Mouse (Mus musculus): Measurements from ENCODE around the gene Ifit2.
"Not testable (repeated sequence)": the region's sequence is repeated elsewhere in the genome, so short reads cannot be mapped to it uniquely, and the experiment has no call there.

The Ifit2 gene

DNA sequence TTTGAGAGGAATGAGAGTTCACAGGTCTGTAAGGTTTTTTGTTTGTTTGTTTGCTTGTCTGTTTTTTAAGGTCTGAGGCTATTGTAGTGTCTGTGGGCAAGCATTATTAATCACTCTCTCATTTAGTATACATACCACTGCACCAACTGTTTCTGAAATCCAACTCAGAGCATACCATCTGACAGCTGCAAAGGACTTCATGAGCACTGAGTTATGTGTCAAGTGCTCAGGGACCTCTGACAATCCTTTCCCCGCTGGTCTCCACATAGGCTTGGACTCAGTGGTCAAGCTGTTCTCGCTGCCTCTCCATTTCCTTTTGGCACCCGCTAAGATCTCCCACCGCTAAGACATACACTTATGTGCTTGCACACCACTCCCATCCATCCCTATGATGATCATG lies 4.3 kb upstream of the Ifit2 start:
- no peak for DNase-seq (ENCODE audit: extremely low read depth, low read depth, low spot score)

DNA sequence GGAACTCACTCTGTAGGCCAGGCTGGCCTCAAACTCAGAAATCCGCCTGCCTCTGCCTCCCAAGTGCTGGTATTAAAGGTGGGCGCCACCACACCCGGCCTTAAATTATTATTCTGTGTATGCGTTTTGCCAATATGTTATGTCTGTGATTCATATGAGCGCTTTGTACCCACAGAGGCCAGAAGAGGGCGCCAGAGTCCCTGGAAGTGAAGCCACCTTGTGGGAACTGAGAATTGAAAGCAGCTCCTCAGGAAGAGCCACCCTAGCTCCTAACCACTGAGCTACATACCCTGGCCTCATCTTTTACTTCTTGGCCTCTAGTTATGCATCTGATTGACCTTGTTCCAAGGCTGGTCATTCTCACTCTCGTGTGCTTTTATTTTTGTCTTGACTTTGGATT lies 2.5 kb upstream of the Ifit2 start:
- no peak for DNase-seq (ENCODE audit: extremely low read depth, low read depth, low spot score)

DNA sequence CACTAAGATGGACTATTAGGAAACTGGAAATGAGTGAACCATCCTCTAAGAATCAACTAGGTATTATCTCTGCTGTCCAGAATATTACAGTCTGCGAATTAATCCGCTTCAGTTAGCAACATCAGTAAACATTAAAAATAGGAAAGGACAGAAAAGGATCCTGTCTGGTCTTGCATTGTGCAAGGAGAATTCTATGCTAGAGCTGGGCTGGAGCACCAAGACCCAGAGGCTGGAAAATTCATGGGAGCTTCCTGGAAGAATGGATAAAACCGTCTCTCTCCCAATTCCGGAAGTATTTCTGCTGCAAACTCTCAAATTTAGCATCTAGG lies 325 bp upstream of the Ifit2 start:
- no peak for DNase-seq (ENCODE audit: extremely low read depth, low read depth, low spot score)

DNA sequence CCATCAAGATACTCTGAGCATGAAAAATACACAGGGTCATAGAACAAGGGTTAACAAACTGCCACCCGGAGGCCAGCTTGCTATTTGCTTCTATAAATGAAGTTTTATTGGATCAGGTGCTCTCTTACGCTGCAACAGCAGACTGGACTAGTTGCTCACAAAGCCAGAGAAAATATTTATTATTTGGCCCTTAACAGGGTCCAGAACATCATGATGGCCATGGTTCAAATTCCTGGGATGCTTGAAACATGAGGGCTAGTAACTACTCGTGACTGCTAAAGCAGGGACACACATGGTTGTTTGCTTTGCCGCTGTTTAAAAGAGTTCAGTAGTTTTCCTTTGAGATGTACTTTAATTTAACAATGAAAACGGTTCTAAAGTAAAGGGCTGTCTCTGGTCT lies 1.5 kb downstream of the Ifit2 start:
- DNase-seq (ENCODE audit: extremely low read depth, low read depth, low spot score) = no peak

DNA sequence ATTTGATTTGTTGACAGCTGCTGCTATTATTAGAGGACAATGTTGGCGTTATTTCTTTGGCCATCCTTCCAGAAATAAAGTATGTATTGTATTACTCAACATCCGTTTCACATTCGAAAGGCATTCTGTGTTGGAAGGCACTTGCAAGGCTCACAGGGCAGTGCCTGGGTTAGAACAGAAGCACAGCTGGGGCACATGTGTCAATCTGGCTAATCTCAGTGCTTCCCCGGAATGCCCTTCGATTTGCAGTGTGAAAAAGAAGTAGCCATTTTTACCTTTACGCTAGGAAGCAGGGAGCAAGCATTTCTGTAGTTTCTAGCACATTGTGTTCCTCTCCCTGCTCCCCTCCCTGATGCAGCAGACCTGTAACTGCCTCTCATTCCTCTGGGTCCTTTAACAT lies 2.5 kb downstream of the Ifit2 start:
- DNase-seq (ENCODE audit: extremely low read depth, low read depth, low spot score) = no peak

DNA sequence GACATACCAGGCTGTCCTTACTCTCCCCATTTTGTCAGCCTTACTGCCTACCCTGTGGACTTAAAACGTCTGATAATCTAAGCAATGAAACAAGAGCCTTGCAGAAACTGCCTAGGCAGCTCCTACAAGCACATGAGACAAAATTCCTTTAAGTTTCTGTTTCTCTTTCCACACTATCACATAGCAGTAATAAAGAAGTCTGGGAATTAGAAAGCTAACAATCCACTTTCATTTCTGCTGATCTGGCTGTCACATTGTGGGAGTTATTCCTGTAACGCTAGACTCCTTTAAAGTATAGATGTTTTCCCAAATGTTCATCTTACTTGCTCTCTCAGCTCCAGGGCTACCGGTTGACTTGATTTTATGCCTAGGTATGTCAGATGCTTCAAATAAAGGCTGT lies 3.0 kb downstream of the Ifit2 start:
- DNase-seq (ENCODE audit: extremely low read depth, low read depth, low spot score) = no peak

DNA sequence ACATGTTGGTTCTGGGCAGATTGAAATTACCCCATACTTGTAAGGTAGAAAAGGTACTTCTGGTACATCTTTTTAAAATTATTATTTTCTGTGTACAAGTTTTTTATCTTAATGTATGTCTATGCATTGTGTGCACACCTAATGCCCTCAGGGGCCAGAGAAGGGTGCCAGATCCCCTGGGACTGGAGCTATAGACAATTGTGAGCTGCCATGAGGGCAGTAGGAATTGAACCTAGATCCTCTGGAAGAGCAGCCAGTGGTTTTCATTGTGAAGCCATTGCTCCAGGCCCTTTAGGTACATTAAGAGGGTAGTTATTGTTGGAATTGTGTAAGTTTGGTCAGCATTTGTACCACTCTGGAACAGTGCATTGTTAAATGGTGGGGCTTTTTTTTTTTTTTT lies 3.6 kb downstream of the Ifit2 start:
- no peak for DNase-seq (ENCODE audit: extremely low read depth, low read depth, low spot score)

DNA sequence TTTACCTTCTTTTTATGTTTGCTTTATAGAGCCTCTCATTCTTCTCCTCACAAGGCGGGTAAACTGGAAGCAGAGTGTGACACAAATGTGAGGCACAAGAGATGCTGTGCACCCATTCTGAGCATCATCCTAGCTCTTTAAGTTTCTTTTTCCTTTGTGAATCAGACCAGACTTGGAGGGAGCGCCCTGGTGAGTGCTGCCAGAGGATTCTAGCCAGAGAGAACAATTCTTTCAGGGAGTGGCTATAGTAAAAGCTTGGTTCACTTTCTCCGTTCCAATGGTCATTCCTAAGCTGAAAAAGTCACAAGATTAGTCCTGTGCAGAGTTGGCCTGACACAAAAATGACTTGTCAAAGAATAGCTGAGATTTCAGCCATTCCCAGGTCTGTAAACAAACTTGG lies 6.1 kb downstream of the Ifit2 start:
- no peak for DNase-seq (ENCODE audit: extremely low read depth, low read depth, low spot score)

DNA sequence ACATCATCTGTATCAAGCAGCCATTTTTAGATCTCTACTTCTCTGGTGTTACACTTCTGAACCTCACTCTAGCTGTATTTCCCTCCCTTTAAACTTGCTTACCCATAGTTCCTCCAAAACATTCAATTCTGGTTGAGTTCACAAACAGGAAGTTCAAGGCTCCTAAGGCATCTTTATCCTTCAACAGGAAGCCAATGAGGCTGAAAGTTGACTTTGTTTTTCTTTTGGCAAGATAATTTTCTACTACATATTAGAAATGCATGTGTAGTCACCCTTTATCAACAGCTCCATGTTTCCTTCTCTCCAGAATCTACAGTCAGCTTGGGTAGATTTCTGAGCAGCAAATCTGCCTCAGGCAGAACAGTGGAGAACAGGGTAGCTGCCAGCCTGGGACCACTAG lies 12.1 kb downstream of the Ifit2 start:
- no peak for DNase-seq (ENCODE audit: extremely low read depth, low read depth, low spot score)

DNA sequence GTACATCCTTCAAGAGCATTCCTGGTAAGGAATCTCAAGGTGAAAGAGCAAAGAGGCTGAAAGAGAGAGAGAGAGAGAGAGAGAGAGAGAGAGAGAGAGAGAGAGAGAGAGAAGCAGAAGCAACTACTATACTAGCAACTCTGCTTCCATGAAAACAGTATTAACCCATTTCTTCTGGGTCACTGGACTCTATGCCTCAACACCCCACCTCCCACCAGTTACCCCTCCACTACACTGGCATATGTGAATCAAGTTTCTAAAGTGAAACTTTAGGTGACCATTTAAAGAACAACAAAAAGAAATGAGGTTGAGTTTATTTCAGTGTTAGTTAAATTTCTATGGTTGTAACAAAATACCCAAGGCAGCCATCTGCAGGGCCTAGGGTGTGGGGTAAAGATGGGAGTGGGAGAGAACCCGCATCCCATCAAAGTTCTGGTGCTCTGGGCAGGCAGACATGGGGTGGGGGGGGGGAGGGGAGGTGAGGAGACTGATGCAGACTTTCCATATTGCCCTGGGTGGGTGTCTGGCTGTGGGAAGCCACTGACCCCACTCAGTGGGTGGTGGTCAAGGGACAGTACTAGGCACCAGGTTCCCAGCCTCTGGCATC lies 15.8 kb downstream of the Ifit2 start:
- DNase-seq (ENCODE audit: extremely low read depth, low read depth, low spot score) = no peak

DNA sequence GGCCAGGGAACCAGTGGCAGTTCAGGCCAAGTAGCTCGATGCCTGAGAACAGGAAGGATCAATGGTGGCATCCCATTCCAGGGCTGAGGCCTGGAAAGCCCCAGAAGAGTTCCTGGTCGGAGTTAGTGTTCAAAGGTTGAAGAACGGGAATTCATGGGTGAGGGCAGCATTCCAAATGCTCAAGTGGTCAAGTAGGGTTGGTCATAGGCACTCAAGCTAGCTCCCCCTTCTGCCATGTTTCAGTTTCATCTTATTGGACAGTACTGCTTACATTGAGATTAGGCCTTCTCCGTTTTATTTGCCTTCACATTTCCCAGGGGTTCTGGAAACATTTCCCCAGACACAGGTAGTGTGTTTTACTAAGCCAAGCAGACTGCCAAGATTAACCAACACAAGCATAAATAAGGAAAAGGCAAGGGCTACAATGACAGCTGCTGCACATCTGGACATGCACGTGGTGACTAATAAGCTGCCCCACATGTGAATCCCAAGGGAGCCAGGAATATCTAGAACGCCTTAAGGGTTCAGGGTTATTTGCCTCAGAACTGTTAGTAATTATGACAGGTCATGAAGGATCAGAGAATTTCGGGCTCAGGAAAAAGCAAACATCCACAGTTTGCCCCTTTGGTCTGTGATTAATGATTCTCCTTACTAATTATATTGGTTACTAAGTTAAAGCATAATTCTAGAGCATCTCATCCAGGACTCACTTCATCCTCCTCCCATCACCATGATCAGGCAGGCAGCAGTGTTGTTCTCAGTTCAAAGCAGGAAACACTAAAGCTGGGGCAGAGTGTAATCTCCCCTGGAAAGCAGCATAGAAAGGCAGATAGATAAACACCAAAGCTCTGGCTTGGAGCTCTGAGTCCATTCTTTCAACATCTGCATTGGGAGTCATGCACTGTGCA lies 18.7 kb downstream of the Ifit2 start:
- no peak for DNase-seq (ENCODE audit: extremely low read depth, low read depth, low spot score)

DNA sequence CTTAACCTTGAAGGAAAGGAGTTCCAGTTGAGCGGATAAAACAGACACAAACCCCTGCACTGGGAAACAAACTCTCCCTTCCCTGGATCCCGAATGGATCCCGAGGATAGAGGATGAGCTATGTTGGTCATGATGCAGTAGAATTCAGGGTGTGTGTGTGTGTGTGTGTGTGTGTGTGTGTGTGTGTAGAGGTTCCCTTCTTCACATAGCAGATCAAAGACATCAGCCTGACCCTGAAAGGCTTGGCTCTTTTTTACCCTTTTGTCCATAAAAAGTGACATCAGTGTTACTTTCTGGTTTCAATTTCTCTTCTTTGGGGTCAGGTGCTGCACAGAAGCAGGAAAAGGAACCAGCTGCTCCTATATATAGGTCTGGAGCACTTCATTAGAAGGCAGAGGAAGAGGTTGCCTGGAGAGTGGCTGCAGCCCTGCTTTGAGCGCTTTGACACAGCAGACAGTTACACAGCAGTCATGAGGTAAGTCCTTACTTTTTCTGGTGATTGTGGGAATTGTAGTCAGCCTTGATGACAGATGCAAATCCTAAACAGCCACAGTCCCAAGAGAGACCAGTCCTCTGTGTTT lies 19.5 kb downstream of the Ifit2 start:
- DNase-seq (ENCODE audit: extremely low read depth, low read depth, low spot score) = no peak

DNA sequence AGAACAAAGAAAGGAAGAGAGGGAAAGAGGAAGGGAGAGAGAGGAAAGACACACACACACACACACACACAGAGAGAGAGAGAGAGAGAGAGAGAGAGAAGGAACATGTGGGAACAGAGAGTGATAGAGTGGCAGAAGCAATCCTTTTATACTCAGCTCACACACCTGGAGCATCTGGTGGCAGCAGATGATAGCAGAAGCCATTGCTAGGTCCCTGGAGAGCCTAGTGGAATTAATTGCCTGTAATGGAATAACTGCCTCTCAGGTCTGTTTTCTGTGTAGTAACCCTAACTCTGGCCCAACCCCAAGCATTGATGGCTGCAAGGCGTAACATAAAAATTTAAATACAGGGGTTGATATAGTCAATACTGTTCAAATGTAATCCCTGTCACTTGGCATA lies 20.6 kb downstream of the Ifit2 start:
- DNase-seq (ENCODE audit: extremely low read depth, low read depth, low spot score) = no peak

DNA sequence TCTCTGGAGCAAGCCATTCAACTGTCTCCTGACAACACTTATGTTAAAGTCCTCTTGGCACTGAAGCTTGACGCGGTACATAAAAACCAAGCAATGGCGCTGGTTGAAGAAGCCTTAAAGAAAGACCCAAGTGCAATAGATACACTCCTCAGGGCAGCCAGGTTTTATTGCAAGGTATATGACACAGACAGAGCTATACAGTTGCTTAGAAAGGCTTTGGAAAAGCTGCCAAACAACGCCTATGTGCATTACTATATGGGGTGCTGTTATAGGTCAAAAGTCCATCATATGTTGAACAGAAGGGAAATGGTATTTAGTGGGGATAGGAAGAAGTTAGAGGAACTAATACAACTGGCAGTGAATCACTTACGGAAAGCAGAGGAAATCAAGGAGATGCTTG lies 23.2 kb downstream of the Ifit2 start:
- DNase-seq (ENCODE audit: extremely low read depth, low read depth, low spot score) = no peak

DNA sequence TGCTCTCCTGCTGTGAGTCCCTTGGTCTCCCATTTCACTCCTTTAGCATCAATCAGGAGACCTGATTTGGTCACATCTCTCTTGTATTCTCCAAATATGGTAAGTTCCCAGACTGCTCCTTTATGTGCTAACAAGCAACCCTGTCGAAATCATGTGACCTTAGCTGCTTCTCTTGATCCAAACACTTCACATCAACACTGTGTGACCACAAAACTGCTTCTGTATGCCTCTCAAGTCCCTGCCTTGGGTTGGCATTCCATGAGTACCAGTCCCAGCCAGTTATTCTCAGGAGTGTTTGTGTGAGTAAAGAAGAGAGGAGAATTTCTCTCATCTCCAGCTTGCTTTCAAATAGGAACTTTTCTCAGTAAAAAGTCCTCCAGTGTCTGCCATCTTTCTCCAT lies 26.6 kb downstream of the Ifit2 start:
- no peak for DNase-seq (ENCODE audit: extremely low read depth, low read depth, low spot score)

DNA sequence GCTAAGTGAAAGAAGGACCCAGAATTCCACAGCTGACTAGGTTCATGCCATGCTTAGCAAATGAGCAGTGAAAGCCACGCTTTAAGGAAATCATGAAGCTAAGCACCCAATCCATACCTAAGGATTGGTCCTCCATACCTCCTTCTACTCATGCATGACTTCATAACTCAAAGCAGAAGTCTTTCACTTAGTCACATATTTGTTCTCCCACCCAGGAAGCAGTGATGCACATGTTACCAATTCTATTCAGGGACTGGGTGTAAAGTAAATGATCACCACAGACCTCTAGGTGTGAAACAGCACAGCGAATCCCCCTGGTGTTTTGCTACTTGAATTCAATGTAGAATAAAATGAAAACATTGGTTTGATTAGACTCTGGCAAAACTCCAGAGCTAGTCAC lies 32.2 kb downstream of the Ifit2 start:
- DNase-seq (ENCODE audit: extremely low read depth, low read depth, low spot score) = not testable (repeated sequence)

DNA sequence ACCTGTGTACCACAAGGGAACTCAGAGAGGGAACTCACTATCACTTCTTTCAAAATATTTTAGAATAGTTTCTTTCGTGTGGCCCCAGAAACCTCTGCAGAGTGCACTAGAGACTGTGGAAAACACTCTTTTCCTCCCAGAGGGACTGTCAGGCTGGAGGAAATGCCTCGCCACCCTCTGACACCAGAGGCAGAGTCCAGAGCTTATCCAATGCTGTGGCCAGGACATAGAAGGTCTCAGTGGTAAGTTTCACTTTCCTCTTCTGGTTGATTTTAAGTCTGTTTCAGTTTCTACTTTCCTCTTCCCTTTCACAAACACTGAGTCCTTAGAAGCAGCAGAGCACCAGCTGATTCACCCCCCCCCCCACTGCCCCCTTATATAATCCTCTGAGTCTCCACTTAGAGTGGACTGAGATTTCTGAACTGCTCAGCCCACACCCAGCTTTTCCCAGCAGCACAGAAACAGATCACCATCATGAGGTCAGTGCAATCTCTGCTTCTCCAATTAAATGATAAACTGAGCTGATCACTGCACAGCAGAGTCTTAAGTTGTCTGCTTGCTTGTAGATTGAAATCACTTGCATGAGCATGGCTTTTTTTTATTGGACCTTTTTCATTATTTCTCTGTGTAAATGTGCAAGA lies 32.8 kb downstream of the Ifit2 start, which contains the start of gene Ifit3:
Ifit3 (plus strand) TSS at position 406 of the 641 bp plus-strand sequence.
- not testable (repeated sequence) for DNase-seq (ENCODE audit: extremely low read depth, low read depth, low spot score)

DNA sequence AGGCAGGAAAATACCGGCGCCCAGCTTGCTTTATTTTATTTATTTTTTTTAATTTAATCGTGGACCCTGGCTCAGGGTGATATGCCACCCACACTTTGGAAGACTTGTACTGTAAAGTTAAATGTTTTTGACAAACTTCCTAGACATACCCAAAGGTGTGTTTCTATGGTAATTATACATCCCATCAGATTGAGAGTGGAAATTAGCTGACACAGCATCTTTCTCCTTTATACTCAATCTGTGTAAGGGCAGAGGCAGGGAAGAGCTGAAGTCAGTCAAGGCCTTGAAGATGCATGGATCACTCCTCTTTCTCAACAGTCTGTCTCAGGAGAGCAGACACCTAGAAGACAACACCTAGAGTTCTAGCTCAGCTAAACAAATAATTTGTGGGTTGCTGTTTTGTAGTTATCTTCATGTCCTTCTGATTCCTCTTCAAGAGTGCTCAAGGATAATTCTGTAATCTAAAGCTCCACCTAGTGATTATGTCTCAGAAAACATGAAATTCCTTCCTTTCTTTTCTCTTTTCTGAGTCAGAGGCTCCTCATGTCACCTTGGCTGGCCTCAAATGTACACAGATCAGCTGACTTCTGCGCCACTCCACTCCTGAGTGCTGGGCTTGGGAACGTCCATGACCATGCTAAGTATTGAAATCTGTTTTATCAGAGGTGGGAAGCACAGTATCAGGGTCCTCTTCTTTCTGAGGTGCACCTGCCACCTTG lies 35.4 kb downstream of the Ifit2 start:
- not testable (repeated sequence) for DNase-seq (ENCODE audit: extremely low read depth, low read depth, low spot score)

DNA sequence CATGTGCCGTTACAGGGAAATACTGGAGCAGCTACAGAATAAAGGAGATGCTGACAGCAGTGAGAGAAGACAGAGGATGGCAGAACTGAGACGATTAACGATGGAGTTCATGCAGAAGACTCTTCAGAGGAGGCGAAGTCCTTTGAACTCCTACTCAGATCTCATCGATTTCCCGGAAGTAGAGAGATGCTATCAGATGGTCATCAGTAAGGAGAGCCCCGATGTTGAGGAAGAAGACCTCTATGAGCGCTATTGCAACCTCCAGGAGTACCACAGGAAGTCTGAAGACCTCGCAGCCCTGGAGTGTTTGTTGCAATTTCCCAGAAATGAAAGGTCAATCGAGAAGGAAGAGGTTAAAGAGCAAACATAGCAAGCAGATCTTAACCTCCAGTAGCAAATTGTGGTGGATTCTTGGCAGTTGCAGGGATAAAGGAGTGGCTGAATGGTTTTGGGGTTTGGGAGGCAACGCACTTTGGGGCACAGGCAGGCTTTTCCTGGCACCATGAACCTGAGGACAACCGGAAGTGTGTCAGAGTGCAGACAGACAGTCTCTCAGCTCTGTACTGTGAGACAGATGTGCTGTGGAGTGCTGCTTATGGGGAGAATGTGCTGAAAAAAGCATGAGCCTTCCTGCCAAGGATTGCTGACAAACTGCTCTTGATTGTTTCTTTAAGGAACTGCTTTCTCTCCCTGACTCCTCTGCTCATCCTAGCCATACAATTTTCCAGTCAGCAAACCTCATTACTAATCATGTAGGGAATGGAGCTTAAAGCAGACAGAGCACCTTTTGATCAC lies 37.6 kb downstream of the Ifit2 start:
- not testable (repeated sequence) for DNase-seq (ENCODE audit: extremely low read depth, low read depth, low spot score)

DNA sequence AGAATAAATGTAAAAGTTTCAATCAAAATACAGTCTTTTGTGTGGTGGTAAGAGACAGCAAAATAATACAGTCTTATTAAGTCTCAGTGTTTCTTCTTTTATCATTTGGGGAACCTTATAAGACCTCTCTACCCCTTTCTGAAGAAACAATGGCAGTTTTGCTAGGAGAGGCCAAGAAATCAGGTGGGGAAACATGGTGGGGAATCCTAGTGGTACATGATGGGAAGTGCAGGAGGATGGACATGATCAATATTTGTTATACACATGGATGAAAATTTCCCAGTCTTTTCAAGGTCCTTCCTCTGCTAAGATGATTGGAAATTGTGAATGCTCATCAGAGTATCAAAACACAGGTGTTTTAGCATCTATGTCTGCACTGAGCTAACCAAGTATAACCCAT lies 38.5 kb downstream of the Ifit2 start:
- no peak for DNase-seq (ENCODE audit: extremely low read depth, low read depth, low spot score)
